Mouse (Mus musculus): ENCODE data around the gene Dcbld1. TPM values are rescaled to one million over a fixed set of nuclear protein-coding genes. Genes with fewer than 3 reads are reported as not detected.

The Dcbld1 gene
- total and polyA plus RNA-seq, 2 experiments = 2.3 to 3.1 TPM

DNA sequence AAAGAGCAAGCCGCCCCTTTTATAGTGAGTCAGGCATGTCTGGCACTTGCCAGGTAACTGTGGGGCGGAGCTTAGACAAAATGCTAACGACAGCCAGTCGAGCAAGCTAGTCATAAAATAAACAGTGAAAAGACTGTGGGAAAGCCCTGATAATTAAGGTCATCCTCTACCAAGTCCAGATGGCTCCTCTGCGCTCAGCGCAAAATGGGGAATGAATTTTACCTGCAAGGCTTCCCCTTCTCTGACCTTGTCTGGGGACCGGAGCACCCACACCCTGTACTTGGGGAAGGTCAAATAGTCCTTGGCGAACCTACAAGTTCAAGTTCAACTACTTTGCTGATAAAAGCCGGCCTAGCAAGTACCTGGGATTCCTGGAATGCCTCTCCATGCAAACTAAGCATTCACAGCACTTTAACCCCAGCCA lies 44.6 kb downstream of the Dcbld1 start:
- Histone ChIP-seq H3K27me3 (ENCODE audit: control insufficient read depth, insufficient read depth, low read length) (no peaks in the 10 kb centered on the region), H3K27ac (replicated peaks; ENCODE audit: insufficient read depth, low read depth, low read length) (no peak overlapping the region), H3K4me1 (ENCODE audit: control insufficient read depth, insufficient read depth, low read length) (peaks cover 4% of the 10 kb centered on the region; the same call in 1 of the 2 replicates), H3K36me3 (ENCODE audit: control insufficient read depth, insufficient read depth, low read length) (no peaks in the 10 kb centered on the region), H3K79me2 (ENCODE audit: control insufficient read depth, insufficient read depth, low read length) (no peaks in the 10 kb centered on the region; the same call in 1 of the 2 replicates), H3K4me3 (ENCODE audit: insufficient read depth, low read depth, low read length) (no peak overlapping the region), H3K9ac (ENCODE audit: low read depth, low read length) (no peak overlapping the region)
- peak; percentile 53 for DNase-seq (ENCODE audit: extremely low read depth, low read depth, low spot score)
- 40% methylated on average over 9 of the region's 9 CpGs for WGBS
- TF ChIP-seq POLR2A (IDR thresholded peaks at IDR 0.05; ENCODE audit: extremely low read depth, insufficient read depth, low read length) (no peak), CTCF (IDR thresholded peaks at IDR 0.05; ENCODE audit: low read depth, low read length) (no peak)

DNA sequence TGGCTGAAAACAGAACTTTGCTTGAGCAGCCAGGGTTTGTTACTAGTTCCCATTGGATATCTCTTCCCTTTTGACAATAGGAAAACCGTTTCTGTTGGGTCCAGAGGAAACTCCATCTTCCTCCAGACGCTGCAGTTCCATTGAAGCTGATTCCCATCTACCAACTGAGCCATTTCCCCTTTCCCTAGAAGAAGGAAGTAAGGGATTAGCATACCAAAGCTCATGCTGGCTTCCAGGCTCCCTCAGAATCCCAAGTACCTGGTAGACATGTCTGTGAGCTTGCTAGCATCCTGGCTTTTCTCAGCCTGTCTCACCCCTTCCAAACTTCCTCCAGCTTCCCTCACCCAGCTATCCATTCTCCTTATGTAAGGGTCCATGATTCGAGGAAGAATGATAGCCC lies 45.4 kb downstream of the Dcbld1 start:
- no peak overlapping the region for H3K4me3 ChIP-seq (ENCODE audit: insufficient read depth, low read depth, low read length)
- 83% methylated on average over 3 of the region's 3 CpGs for WGBS
- no peak overlapping the region for H3K27ac ChIP-seq (replicated peaks; ENCODE audit: insufficient read depth, low read depth, low read length)
- no peak overlapping the region for H3K9ac ChIP-seq (ENCODE audit: low read depth, low read length)
- peaks cover 4% of the 10 kb centered on the region; the same call in 1 of the 2 replicates for H3K4me1 ChIP-seq (ENCODE audit: control insufficient read depth, insufficient read depth, low read length)
- no peak for TF ChIP-seq CTCF (IDR thresholded peaks at IDR 0.05; ENCODE audit: low read depth, low read length)
- TF ChIP-seq POLR2A (IDR thresholded peaks at IDR 0.05; ENCODE audit: extremely low read depth, insufficient read depth, low read length) = no peak
- H3K36me3 ChIP-seq (ENCODE audit: control insufficient read depth, insufficient read depth, low read length) = no peaks in the 10 kb centered on the region
- no peaks in the 10 kb centered on the region; the same call in 1 of the 2 replicates for H3K79me2 ChIP-seq (ENCODE audit: control insufficient read depth, insufficient read depth, low read length)
- no peak for DNase-seq (ENCODE audit: extremely low read depth, low read depth, low spot score)
- H3K27me3 ChIP-seq (ENCODE audit: control insufficient read depth, insufficient read depth, low read length) = no peaks in the 10 kb centered on the region

DNA sequence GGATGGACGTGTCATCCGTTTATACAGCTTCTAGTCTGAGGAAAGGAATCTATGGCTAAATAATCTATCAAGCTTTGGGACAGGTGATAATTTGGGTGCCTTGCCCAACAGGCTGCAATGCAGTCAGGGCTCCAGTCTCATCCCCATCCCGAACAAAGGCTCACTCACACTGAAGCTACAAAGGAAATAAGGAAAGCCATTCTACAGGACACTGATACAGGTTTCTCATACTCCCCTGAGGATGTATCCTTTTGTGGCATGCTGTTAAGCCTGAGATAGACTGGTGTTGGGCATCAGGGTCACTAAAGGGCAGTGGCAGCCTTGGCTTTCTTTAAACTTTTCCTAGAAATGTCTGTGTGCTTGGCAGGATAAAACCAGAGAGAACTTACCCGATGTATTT lies 46.5 kb downstream of the Dcbld1 start:
- Histone ChIP-seq H3K27me3 (ENCODE audit: control insufficient read depth, insufficient read depth, low read length) (no peaks in the 10 kb centered on the region), H3K36me3 (ENCODE audit: control insufficient read depth, insufficient read depth, low read length) (no peaks in the 10 kb centered on the region), H3K27ac (replicated peaks; ENCODE audit: insufficient read depth, low read depth, low read length) (no peak overlapping the region), H3K9ac (ENCODE audit: low read depth, low read length) (no peak overlapping the region), H3K4me3 (ENCODE audit: insufficient read depth, low read depth, low read length) (no peak overlapping the region), H3K79me2 (ENCODE audit: control insufficient read depth, insufficient read depth, low read length) (no peaks in the 10 kb centered on the region; the same call in 1 of the 2 replicates), H3K4me1 (ENCODE audit: control insufficient read depth, insufficient read depth, low read length) (0 out of 2 replicates have a peak, but pooled peaks cover 2% of the 10 kb centered on the region)
- 71% methylated on average over 4 of the region's 4 CpGs for WGBS
- TF ChIP-seq CTCF (IDR thresholded peaks at IDR 0.05; ENCODE audit: low read depth, low read length) = no peak
- no peak for TF ChIP-seq POLR2A (IDR thresholded peaks at IDR 0.05; ENCODE audit: extremely low read depth, insufficient read depth, low read length)
- DNase-seq (ENCODE audit: extremely low read depth, low read depth, low spot score) = no peak

DNA sequence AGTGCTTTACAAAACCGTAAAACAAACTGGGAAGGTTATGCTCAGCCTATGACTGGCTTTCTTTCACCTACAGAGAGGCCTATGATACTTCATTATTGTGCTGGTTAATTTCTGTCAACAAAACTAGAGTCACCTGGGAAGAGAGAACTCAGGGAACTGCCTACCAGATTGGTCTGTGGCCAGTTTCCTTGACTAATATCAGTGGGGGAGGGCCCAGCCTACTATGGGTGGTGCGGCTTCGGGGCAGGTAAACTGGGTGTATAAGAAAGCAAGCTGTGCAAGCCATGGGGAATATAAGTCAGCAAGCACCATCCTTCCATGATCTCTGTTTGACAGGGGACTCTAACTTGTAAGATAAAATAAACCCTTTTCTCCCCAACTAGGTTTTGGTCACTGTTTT lies 47.2 kb downstream of the Dcbld1 start:
- no peaks in the 10 kb centered on the region; the same call in 1 of the 2 replicates for H3K36me3 ChIP-seq (ENCODE audit: control insufficient read depth, insufficient read depth, low read length)
- no peak overlapping the region for H3K4me3 ChIP-seq (ENCODE audit: insufficient read depth, low read depth, low read length)
- 82% methylated on average over 3 of the region's 3 CpGs for WGBS
- no peaks in the 10 kb centered on the region; the same call in 1 of the 2 replicates for H3K79me2 ChIP-seq (ENCODE audit: control insufficient read depth, insufficient read depth, low read length)
- H3K4me1 ChIP-seq (ENCODE audit: control insufficient read depth, insufficient read depth, low read length) = 0 out of 2 replicates have a peak, but pooled peaks cover 2% of the 10 kb centered on the region
- DNase-seq (ENCODE audit: extremely low read depth, low read depth, low spot score) = no peak
- no peak for TF ChIP-seq CTCF (IDR thresholded peaks at IDR 0.05; ENCODE audit: low read depth, low read length)
- no peak for TF ChIP-seq POLR2A (IDR thresholded peaks at IDR 0.05; ENCODE audit: extremely low read depth, insufficient read depth, low read length)
- no peak overlapping the region for H3K9ac ChIP-seq (ENCODE audit: low read depth, low read length)
- no peaks in the 10 kb centered on the region for H3K27me3 ChIP-seq (ENCODE audit: control insufficient read depth, insufficient read depth, low read length)
- H3K27ac ChIP-seq (replicated peaks; ENCODE audit: insufficient read depth, low read depth, low read length) = no peak overlapping the region

DNA sequence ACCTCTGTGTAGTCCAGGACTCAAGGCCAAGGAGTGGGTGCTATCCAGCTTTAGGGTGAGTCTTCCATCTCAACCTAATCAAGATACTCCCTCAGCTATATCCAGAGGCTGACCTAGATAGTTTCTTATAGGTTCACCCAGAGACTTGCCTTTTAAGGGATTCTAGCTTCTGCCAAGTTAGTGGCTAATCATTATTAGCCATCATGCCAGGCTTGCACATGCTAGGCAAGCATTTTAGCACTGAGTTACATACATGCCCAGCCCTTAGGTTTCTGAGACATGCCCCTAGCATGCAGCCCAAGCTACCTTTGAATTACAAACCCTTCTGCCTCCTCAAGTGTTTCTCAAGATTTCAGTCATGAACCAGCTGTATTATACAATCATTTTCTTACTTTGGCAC lies 47.9 kb downstream of the Dcbld1 start:
- H3K79me2 ChIP-seq (ENCODE audit: control insufficient read depth, insufficient read depth, low read length) = no peaks in the 10 kb centered on the region; the same call in 1 of the 2 replicates
- H3K27me3 ChIP-seq (ENCODE audit: control insufficient read depth, insufficient read depth, low read length) = no peaks in the 10 kb centered on the region
- 0 out of 2 replicates have a peak, but pooled peaks cover 2% of the 10 kb centered on the region for H3K4me1 ChIP-seq (ENCODE audit: control insufficient read depth, insufficient read depth, low read length)
- TF ChIP-seq POLR2A (IDR thresholded peaks at IDR 0.05; ENCODE audit: extremely low read depth, insufficient read depth, low read length) = no peak
- TF ChIP-seq CTCF (IDR thresholded peaks at IDR 0.05; ENCODE audit: low read depth, low read length) = no peak
- H3K4me3 ChIP-seq (ENCODE audit: insufficient read depth, low read depth, low read length) = no peak overlapping the region
- no peak overlapping the region for H3K9ac ChIP-seq (ENCODE audit: low read depth, low read length)
- no peak for DNase-seq (ENCODE audit: extremely low read depth, low read depth, low spot score)
- no peak overlapping the region for H3K27ac ChIP-seq (replicated peaks; ENCODE audit: insufficient read depth, low read depth, low read length)
- no peaks in the 10 kb centered on the region; the same call in 1 of the 2 replicates for H3K36me3 ChIP-seq (ENCODE audit: control insufficient read depth, insufficient read depth, low read length)

DNA sequence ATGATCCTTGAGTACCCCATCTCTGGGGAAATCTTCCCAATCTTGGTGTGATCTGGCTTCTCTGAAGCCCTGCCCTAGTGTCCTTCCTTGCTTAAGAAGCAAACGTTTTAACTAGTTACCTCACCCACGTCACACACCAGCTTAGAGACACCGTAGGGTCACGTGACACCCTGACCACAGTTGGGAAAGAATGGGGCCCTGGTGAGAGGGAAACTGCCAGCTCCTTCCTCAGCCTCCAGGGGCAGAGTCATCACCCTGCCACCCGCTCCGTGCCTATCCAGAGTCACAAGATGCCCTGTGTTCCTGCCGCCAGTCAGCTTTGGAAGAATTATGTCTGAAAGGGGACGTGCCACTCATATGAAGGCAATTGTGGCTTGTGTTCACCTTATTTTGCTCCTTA lies 51.2 kb downstream of the Dcbld1 start:
- no peak for DNase-seq (ENCODE audit: extremely low read depth, low read depth, low spot score)
- no peak overlapping the region for H3K9ac ChIP-seq (ENCODE audit: low read depth, low read length)
- H3K4me3 ChIP-seq (ENCODE audit: insufficient read depth, low read depth, low read length) = no peak overlapping the region
- H3K27ac ChIP-seq (replicated peaks; ENCODE audit: insufficient read depth, low read depth, low read length) = no peak overlapping the region
- H3K79me2 ChIP-seq (ENCODE audit: control insufficient read depth, insufficient read depth, low read length) = no peaks in the 10 kb centered on the region; the same call in 1 of the 2 replicates
- H3K36me3 ChIP-seq (ENCODE audit: control insufficient read depth, insufficient read depth, low read length) = peaks cover 1% of the 10 kb centered on the region
- WGBS = 84% methylated on average over 8 of the region's 8 CpGs
- H3K4me1 ChIP-seq (ENCODE audit: control insufficient read depth, insufficient read depth, low read length) = 0 out of 2 replicates have a peak, but pooled peaks cover 2% of the 10 kb centered on the region
- no peaks in the 10 kb centered on the region for H3K27me3 ChIP-seq (ENCODE audit: control insufficient read depth, insufficient read depth, low read length)
- TF ChIP-seq POLR2A (IDR thresholded peaks at IDR 0.05; ENCODE audit: extremely low read depth, insufficient read depth, low read length) (no peak), CTCF (IDR thresholded peaks at IDR 0.05; ENCODE audit: low read depth, low read length) (no peak)
